Mouse (Mus musculus): ENCODE results near the gene Btbd1. TPM values are rescaled to one million over a fixed set of nuclear protein-coding genes. Genes with fewer than 3 reads are reported as not detected.

Gene Btbd1
- total and polyA plus RNA-seq, 2 experiments: 12.5 to 31.7 TPM

DNA sequence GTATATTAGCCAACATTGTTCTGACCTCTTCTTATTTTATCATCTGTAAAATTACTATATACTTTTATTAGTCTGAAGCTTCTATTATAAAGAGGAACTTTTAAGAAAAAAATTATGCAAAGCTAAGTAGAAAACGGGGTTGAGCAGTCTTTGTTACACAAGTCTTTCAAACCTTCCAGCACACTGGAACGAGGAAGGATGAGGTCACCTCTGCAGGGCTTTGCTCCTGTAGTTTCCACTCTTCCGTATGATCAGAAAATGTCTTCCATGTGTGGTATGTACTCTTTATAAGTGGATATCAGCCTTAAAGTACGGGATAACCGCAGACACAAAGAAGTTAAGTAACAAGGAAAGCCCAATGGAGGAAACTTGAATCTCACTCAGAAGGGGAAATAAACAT, 6.2 kb upstream of the Btbd1 start:
- no peaks in the 10 kb centered on the region for H3K27me3 ChIP-seq (ENCODE audit: control insufficient read depth, insufficient read depth, low read length)
- H3K4me3 ChIP-seq (ENCODE audit: insufficient read depth, low read depth, low read length): no peak overlapping the region
- DNase-seq (ENCODE audit: extremely low read depth, low read depth, low spot score): no peak
- H3K27ac ChIP-seq (replicated peaks; ENCODE audit: insufficient read depth, low read depth, low read length): no peak overlapping the region
- no peak overlapping the region for H3K9ac ChIP-seq (ENCODE audit: low read depth, low read length)
- 90% methylated on average over 5 of the region's 5 CpGs for WGBS
- H3K4me1 ChIP-seq (ENCODE audit: control insufficient read depth, insufficient read depth, low read length): no peaks in the 10 kb centered on the region
- no peaks in the 10 kb centered on the region for H3K36me3 ChIP-seq (ENCODE audit: control insufficient read depth, insufficient read depth, low read length)
- TF ChIP-seq POLR2A (IDR thresholded peaks at IDR 0.05; ENCODE audit: extremely low read depth, insufficient read depth, low read length) (no peak), CTCF (IDR thresholded peaks at IDR 0.05; ENCODE audit: low read depth, low read length) (no peak)
- H3K79me2 ChIP-seq (ENCODE audit: control insufficient read depth, insufficient read depth, low read length): no peaks in the 10 kb centered on the region

DNA sequence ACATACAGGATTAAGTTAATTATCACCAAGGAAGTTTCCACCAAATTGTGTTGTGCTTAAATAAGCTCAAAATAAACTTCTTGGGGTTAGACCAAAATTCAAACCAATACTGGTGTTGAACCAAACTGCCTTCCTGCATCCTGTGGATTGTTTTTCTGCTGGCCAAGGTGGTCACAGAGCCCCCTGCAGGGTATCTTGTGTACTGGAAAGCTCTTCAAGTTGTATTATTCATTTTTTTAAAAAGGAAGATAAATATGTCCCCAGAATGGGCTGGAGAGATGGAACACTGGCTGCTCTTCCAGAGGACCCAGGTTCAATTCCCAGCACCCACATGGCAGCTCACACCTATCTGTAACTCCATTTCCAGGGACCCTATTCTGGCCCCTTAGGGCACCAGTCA, 5.6 kb upstream of the Btbd1 start:
- Histone ChIP-seq H3K36me3 (ENCODE audit: control insufficient read depth, insufficient read depth, low read length) (no peaks in the 10 kb centered on the region), H3K4me3 (ENCODE audit: insufficient read depth, low read depth, low read length) (no peak overlapping the region), H3K4me1 (ENCODE audit: control insufficient read depth, insufficient read depth, low read length) (peaks cover 2% of the 10 kb centered on the region; the same call in 1 of the 2 replicates), H3K9ac (ENCODE audit: low read depth, low read length) (no peak overlapping the region), H3K27me3 (ENCODE audit: control insufficient read depth, insufficient read depth, low read length) (no peaks in the 10 kb centered on the region), H3K79me2 (ENCODE audit: control insufficient read depth, insufficient read depth, low read length) (no peaks in the 10 kb centered on the region), H3K27ac (replicated peaks; ENCODE audit: insufficient read depth, low read depth, low read length) (no peak overlapping the region)
- DNase-seq (ENCODE audit: extremely low read depth, low read depth, low spot score): no peak
- no peak for TF ChIP-seq POLR2A (IDR thresholded peaks at IDR 0.05; ENCODE audit: extremely low read depth, insufficient read depth, low read length)
- TF ChIP-seq CTCF (IDR thresholded peaks at IDR 0.05; ENCODE audit: low read depth, low read length): no peak

DNA sequence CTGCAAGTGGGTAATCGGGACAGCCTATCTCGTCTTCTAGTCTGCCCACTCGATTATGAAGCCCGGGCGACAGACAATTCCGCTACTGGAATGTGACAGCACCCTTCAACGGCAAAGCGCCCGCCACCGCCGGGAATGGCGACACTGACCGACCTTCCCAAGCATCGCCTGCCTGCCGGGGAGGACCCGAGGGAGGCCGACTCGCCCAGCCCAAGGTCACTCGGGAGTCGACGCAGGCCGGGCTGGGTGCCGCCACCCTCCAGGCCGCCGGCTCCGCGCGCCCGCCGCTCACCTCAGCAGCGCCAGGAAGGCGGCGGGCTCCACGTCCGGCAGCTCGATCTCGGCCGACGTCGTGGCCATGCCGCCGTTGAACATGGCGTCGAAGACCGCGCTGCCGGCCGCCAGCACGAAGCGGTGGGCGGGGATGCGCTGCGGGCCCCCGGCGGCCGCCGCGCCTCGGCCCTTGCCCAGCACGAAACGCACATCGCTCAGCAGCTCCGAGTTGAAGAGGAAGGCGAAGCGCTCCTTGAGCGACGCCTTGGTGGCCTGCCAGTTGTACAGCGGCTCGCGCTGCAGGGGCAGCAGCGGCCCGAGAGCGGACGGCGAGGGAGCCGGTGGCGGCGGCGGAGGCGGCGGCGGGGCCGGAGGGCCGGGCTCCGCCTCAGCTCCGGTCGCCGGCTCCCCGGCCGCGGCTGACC, 401 bp downstream of the Btbd1 start:
- TF ChIP-seq CTCF (IDR thresholded peaks at IDR 0.05; ENCODE audit: low read depth, low read length) (no peak), POLR2A (IDR thresholded peaks at IDR 0.05; ENCODE audit: extremely low read depth, insufficient read depth, low read length) (no peak)
- Histone ChIP-seq H3K4me1 (ENCODE audit: control insufficient read depth, insufficient read depth, low read length) (peaks cover 21% of the 10 kb centered on the region), H3K27ac (replicated peaks; ENCODE audit: insufficient read depth, low read depth, low read length) (peak overlapping the region; percentile 56), H3K27me3 (ENCODE audit: control insufficient read depth, insufficient read depth, low read length) (no peaks in the 10 kb centered on the region), H3K4me3 (ENCODE audit: insufficient read depth, low read depth, low read length) (peak overlapping the region; percentile 99), H3K9ac (ENCODE audit: low read depth, low read length) (peak overlapping the region; percentile 98), H3K36me3 (ENCODE audit: control insufficient read depth, insufficient read depth, low read length) (no peaks in the 10 kb centered on the region), H3K79me2 (ENCODE audit: control insufficient read depth, insufficient read depth, low read length) (peaks cover 26% of the 10 kb centered on the region; the same call in 1 of the 2 replicates)
- WGBS: under 1% methylated on average over 81 of the region's 91 CpGs
- peak; percentile 37 for DNase-seq (ENCODE audit: extremely low read depth, low read depth, low spot score)

DNA sequence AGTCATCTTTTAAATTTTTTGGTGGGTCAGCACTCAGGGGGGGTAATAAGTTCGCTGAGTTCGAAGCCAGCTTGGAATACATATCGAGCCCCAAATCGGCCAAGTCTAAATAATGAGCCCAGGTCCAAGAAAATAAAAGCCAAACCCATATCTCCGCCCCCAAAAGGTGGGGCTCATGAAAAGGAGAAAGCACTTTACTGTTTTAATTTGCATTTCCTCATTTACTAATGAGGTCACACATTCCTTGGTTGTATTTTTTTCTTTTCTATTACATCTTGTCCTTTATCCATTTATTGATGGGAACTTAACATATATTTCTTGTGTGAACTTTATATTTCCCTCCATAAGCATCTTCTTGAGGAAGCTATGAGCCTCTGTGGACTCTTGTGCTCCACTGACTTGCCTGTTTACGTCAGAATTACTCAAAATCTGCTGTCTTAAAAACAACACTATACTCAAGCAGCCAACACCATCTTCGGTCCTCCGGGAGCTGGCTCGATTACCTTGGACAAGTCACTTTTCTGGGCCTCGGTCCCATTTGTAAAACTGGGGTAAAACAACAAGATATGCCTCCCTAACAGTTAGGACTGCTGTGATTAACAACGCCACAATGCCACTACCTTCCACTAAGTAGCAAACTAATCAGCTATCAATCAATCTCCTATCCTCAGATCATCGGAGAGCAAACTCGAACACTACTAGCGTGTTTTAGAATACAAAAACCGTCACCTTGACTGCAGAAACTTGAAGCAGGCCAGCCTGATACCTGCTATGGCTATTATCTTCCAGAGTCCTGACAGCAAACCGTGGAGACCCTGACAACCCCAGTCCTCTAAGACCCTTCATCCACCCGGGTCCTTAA, 1.2 kb downstream of the Btbd1 start:
- no peaks in the 10 kb centered on the region for H3K27me3 ChIP-seq (ENCODE audit: control insufficient read depth, insufficient read depth, low read length)
- WGBS: 13% methylated on average over 17 of the region's 17 CpGs
- peak overlapping the region; percentile 56 for H3K27ac ChIP-seq (replicated peaks; ENCODE audit: insufficient read depth, low read depth, low read length)
- H3K9ac ChIP-seq (ENCODE audit: low read depth, low read length): peak overlapping the region; percentile 98
- no peaks in the 10 kb centered on the region for H3K36me3 ChIP-seq (ENCODE audit: control insufficient read depth, insufficient read depth, low read length)
- no peak for TF ChIP-seq CTCF (IDR thresholded peaks at IDR 0.05; ENCODE audit: low read depth, low read length)
- no peak for TF ChIP-seq POLR2A (IDR thresholded peaks at IDR 0.05; ENCODE audit: extremely low read depth, insufficient read depth, low read length)
- H3K4me3 ChIP-seq (ENCODE audit: insufficient read depth, low read depth, low read length): peak overlapping the region; percentile 99
- peaks cover 21% of the 10 kb centered on the region for H3K4me1 ChIP-seq (ENCODE audit: control insufficient read depth, insufficient read depth, low read length)
- DNase-seq (ENCODE audit: extremely low read depth, low read depth, low spot score): peak; percentile 43
- peaks cover 34% of the 10 kb centered on the region; the same call in 1 of the 2 replicates for H3K79me2 ChIP-seq (ENCODE audit: control insufficient read depth, insufficient read depth, low read length)

DNA sequence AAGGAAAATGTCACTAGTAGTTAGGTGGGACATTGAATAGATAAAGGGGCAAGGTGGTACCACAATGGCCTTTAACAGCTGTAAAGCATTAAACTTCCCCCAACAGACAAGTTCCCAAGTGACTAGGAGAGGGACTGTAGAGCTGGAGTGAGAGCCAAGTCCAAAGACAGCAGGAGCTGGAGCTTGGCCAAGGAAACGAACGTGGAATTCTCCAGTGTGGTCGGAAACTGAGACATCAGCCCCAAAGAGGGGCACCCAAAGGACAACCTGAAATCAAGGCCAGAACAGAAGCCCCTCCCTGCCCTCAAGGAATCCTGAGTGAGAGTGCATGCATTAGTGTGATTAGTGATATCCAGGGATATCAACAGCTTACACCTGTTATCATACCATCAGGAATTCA, 3.9 kb downstream of the Btbd1 start:
- H3K4me3 ChIP-seq (ENCODE audit: insufficient read depth, low read depth, low read length): no peak overlapping the region
- H3K4me1 ChIP-seq (ENCODE audit: control insufficient read depth, insufficient read depth, low read length): peaks cover 21% of the 10 kb centered on the region
- TF ChIP-seq CTCF (IDR thresholded peaks at IDR 0.05; ENCODE audit: low read depth, low read length): no peak
- no peak for TF ChIP-seq POLR2A (IDR thresholded peaks at IDR 0.05; ENCODE audit: extremely low read depth, insufficient read depth, low read length)
- peak; percentile 22 for DNase-seq (ENCODE audit: extremely low read depth, low read depth, low spot score)
- no peak overlapping the region for H3K9ac ChIP-seq (ENCODE audit: low read depth, low read length)
- peaks cover 34% of the 10 kb centered on the region; the same call in 1 of the 2 replicates for H3K79me2 ChIP-seq (ENCODE audit: control insufficient read depth, insufficient read depth, low read length)
- 4% methylated on average over 3 of the region's 3 CpGs for WGBS
- no peaks in the 10 kb centered on the region for H3K27me3 ChIP-seq (ENCODE audit: control insufficient read depth, insufficient read depth, low read length)
- no peak overlapping the region for H3K27ac ChIP-seq (replicated peaks; ENCODE audit: insufficient read depth, low read depth, low read length)
- H3K36me3 ChIP-seq (ENCODE audit: control insufficient read depth, insufficient read depth, low read length): no peaks in the 10 kb centered on the region

Measured in liver, adult 2 months (tissue).